Mouse (Mus musculus): ENCODE measurements around the gene Crip1.

Gene Crip1

DNA sequence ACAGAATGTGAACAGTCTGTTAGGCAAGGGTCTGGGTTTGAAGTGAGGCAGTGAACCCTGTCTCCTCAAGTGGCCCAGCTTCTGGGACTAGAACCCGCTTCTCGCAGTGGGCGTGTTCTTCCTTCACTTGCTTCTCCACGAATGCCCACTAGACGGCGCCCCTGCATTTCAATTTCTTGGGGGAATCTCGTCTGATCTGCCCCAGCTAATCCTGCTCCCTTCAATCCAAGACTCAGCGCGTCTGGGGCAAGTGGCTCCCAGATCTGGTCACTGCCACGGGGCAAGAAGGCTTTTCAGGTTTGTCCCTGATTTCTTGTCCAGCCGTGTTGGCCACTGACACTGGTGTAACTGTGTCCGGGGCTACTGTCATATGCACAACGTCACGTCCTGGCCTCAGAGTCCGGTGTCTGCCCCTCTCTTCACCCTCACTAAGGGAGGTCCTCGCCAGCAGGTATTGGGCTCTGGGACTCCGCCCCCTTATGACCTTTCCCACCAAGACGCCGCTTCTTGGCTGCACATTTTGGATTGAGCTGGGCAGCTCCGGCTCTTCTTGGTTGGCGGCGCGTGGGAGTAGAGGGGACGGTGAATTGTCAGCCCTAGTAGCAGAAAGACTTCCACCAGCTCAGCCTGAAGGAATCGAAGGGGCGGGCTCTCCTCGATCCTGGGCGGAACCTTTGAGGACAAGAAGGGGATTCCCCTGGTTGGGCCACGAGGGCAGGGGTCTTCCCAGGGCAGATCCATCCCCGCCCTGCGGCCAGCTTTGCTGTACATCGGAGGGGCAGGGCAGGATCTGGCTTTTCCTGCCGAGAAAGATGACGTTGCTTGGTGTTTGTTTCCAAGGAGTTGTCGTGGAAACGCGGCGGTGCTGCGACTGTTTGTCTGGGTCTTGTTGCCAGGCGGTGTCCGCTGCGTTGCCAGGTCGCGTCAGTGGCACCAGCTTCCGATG lies at the start of gene Crip1:
Gene Crip1 (plus strand): TSS at position 205 of the 946 bp plus-strand sequence.
- peak; percentile 85 to 86 for DNase-seq (ENCODE audit: low spot score in 2 of 2)

DNA sequence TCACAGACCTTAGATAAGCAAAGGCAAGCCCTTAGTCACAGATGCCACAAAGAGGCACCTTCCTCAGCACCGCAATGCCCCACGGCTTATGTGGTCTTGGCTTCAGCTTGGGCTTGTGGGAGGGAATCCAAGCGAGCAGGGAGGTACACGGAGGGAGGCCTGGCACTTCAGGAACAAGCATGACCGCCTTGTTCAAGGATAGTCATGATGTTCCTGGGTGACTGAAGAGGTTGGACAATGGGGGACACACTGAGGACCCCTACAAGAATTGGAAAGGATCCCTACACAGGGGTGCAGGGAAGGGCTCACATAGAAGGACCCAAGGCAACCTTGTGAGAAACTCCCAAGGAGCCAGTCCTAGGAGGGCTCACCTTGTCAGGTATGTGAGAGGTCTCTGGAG lies 49.1 kb upstream of the Crip1 start:
- no peak for DNase-seq (ENCODE audit: low spot score in 2 of 2)

- peak in 1 of 2 experiments; percentile 35 for DNase-seq (ENCODE audit: low spot score in 2 of 2)
These were observed 48.3 kb upstream of the Crip1 start, which contains the start of gene Mta1 for GRCm38 (mm10) chr12:113097749-113098281. Gene Mta1 (plus strand): TSS chr12:113098278.

DNA sequence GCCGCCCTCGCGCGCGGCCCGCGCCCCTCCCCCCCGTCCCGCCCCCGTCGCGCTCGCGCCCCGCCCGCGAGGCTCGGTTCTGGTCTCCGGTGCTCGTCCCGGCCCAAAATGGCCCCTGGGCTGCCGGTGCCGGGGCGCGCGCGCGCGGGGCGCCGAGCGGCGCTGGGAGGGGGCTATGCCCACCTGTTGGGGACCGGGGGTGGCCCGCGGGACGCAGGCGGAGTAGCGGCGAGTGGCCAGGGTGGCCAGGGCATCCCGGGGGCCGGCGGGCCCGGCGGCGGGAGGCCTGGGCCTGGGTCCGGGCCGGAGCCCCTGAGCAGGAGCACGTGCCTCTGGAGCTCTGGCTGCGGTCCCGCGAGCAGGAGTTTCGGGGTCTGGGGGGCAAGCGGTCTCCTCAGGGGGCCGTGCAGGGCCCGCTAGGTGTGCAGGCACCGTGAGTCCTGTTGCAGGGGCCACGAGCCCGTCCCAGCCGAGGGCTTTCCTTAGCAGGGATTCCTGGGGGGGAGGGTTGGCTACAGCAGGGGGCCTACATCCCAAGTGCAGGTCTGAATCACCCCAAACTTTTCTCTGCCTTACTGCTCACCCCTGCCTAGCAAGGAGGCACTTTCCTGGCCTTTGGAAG lies 47.5 kb upstream of the Crip1 start:
- DNase-seq (ENCODE audit: low spot score in 2 of 2) = no peak

DNA sequence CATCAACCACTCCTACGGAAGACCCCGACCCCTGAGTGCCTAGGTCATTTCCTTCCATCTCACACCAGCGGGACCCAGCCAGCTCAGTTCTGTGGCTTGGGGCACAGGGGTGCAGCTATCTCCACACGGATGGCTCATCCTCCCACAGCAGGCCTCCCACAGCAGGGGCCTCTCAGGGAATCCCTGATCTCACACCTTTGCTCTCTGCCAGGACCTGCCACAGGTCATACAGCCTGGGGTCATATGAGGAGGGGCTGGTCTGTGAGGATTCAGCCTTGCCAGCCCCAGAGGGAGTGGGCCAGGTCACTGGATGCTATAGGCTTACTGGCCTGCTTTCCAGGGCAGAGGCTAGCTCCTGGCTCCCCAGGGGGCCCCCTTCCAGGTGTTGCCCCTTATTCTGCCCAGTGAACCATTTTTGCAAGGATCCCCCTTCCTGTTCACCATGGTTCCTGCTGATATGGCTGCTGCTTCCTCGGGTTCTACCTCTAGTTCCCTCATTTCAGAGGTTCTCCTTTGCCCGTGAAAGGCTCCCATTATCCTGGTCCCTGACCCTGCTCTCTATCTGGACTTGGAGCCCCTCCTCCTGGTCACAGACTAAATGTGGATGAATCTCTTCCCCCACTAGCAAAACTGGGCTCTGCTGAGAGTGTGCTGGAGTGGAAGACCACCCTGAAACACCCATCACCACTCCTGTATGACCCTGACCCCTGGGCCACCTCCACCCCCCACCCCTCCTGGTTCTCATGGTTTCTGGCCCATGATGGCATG lies 46.5 kb upstream of the Crip1 start:
- no peak for DNase-seq (ENCODE audit: low spot score in 2 of 2)

DNA sequence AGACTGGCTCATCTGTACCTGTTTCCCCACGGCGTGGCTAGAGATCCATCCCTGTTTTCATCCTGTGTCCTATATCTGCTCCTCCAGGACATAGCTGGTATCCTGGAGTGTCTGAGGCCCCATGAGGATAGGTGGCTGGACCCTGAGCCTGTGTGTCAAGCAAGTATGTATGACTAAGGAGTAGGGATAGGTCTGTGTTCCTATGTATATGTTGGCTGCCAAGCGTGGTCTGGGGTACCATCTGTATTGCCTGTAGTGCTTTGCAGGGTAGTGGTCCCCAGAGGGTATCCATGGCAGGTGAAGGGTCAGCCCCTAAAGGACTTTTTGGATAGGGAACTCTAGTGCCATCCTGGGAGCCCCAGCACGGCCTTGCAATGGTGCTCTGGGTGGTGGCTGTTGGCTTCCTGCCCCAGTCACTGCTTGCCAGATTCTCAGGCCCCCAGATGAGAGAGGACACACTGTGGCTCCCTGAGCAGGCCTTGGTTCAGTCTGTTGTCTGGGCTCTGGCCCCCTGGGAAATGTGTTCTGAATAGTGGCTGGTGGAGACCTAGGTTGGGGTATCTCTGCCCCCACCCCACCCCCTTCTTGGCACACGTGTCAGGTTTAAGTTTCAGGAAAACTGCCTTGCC lies 45.6 kb upstream of the Crip1 start:
- DNase-seq (ENCODE audit: low spot score in 2 of 2) = no peak

DNA sequence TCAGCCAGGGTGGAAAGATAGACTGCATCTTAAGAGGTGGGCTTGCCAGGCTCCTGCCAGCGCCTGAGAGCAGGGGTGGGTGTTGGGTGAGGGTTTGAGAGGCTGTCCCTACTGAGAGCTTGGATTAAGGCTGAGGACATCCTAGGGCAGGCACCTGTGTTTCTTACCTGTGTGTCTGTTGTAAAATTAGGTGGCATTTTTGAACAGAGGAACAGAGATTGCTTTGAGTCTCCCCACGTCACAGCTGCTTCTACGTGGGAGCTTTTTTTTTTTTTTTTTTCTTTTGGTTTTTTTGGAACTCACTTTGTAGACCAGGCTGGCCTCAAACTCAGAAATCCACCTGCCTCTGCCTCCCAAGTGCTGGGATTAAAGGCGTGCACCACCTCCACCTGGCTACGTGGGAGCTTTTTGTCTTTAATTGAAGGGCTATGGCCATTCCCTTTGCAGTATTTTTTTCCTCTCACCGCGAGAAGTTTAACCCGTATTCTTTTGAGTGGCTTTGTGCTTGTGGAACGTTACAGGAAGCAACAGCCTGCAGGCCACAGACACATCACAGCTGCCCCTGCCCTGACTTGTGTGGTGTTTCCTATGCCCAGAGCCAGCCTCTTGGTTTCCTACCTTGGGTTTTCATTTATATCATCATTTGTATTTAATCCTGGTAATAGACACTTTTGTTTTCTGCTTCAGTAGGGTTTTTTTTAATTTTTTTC lies 44.7 kb upstream of the Crip1 start:
- no peak for DNase-seq (ENCODE audit: low spot score in 2 of 2)

- DNase-seq (ENCODE audit: low spot score in 2 of 2) = peak in 1 of 2 experiments; percentile 45
These were observed 43.7 kb upstream of the Crip1 start for GRCm38 (mm10) chr12:113102461-113102860.

- DNase-seq (ENCODE audit: low spot score in 2 of 2) = no peak
These were observed 42.2 kb upstream of the Crip1 start for GRCm38 (mm10) chr12:113103846-113104451.

DNA sequence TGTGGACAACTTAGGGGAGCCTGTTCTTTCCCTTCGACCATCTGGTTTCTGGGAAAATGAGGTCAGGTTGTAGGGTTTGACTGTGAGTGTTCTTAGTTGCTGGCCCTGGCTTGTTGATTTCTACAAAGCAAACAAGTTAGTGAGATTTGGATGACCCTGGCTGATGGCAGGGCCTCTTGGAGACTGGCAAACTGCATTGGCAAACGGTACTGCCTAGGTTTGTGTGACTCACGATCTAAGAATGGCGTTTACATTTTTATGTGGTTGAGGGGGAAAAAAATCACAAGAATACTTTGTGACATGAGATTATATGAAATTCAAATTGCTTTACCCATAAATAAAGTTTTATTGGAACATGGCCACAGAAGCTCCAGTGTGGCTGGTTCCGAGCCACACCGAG lies 39.7 kb upstream of the Crip1 start:
- peak in 1 of 2 experiments; percentile 38 for DNase-seq (ENCODE audit: low spot score in 2 of 2)

GRCm38 (mm10) chr12:113107431-113108124 lies 38.5 kb upstream of the Crip1 start:
- DNase-seq (ENCODE audit: low spot score in 2 of 2) = no peak

DNA sequence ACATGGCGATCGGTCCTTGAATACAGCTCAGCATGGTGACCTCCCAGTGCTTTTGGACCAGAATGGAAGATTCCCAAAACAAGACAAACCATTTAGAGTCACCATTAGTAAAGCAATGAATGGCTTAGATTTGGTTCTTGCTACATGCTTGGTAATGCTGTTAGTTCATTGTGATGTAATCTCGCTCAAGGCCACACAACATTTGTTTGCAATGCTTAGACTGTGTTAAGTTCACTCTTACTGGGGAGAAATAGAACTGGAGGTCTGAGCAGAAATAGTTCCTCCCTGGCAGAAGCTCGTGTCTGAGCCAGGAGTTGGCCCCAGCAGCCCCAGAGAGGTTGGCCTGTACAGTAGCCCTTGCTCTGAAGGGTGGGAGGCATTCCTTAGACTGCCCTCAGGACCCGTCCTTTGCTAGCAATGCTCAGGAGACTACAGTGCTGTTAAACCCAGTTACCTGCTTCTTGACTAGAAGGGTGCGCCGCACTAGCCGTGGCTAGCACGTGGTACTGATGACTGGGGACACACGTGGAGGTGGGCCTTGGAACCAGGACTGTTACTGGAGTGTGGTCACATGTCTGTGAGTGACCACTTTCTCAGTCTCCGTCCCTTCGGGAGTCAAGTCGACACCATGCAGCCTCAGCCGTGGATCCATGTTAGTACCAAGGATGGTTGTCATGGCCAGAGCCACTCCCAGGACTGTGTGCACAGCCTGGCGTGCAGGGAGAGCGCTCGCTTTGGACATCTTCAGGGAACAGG lies 37.4 kb upstream of the Crip1 start:
- DNase-seq (ENCODE audit: low spot score in 2 of 2) = no peak

GRCm38 (mm10) chr12:113109801-113110200 lies 36.3 kb upstream of the Crip1 start:
- peak in 1 of 2 experiments; percentile 26 for DNase-seq (ENCODE audit: low spot score in 2 of 2)

GRCm38 (mm10) chr12:113114141-113114540 lies 32.0 kb upstream of the Crip1 start:
- no peak for DNase-seq (ENCODE audit: low spot score in 2 of 2)

DNA sequence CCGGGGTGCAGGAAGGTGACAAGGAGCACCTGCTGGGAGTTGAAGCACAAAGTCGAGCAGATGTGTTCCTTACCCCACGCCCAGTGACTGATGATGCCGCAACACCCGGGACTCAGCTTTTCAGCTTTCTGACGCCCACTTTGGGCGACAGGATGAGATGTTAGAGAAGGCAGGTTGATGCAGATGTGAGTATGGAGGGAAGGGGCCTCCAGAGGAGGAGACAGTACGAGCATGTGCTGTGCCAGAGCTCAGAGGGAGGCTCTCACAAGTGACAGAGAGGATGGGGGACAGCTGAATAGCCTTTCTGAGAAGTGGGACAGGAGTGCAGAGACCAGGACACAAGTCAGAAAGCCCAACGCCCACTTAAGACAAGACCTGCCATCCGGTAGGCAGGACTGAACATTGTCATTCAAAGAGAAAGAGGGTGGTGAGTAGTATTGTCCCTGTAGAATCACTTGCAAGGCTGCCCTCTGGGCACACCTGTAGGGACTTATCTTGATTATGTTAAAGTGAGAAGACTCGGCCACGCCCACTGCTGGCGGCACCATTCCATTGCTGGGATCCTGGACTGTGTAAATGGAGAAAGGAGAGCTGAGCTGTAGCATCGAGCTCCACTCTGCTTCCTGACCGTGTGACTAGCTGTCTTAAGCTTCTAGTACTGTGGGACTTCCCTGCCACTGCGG lies 31.1 kb upstream of the Crip1 start:
- no peak for DNase-seq (ENCODE audit: low spot score in 2 of 2)

DNA sequence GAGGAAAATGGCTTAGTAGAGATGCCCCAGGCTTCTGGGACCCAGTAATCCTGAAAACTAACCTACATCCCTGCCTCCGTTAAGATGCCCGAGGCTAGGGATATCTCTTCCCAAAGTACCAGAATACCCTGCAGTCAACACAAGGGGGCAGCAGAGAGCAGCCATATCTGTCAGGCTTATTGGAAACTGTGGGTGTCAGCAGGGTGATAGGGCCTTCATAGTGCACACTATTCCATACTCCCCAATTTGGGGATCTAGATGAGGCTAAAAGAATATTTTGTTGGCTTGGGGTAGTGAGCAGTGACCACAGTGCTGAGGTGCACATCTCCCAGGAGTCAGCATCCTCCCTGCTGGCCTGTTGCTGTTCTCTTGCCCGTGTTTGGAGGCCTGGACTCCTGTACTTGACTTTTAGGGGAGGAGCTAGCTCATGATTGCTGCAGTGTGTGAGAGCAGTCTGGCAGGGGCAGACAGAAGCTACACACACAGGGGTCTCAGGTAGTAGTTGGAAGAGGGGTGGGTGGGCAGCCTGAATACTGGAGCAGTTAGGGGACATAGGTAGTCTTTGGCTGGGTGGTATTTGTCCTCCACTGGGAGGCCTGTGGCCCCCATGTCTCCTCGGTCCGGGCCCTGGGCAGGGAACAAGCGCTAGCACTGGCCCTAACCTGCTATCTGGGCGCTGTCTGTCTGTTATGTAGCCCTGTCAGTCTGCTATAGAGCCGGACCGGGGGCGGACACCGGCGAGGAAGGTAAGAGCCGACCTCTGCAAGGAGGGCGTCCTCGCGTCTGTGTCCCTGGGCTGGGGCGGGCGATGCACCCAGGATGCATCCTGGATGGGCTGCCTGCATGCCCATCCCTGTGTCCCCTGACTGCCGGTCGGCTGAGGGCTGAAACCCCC lies 26.4 kb upstream of the Crip1 start:
- DNase-seq (ENCODE audit: low spot score in 2 of 2) = peak; percentile 81 to 83

- DNase-seq (ENCODE audit: low spot score in 2 of 2) = no peak
These were observed 21.4 kb upstream of the Crip1 start for GRCm38 (mm10) chr12:113124726-113125125.
